Mouse (Mus musculus): ENCODE measurements at regions not wholly inside any gene's neighbourhood (a gene's known extent, or its start where the extent isn't known, plus 50 kb on each side); places are given as distances from the start of the nearest gene placed in this dataset.

DNA sequence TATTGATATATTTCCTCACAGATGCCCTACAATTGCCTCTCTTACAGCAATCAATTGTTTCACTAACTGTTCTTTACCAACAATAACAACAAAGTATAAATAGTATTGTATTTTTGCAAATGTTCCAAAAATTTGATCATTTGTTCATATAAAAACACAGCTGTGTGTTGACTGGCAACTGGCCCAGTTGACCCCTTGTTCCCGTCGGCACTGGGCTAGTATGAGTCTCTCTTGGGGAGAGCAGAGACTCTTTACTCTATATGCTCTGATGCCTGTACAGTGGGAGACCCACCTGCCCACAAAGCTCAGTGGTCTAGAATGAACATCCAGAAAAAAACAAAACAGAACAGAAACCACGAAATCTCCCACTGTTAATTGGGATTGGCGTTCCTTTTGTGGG lies 86.4 kb upstream of the Spef2 start:
- no peak for TF ChIP-seq CHD2 (IDR thresholded peaks at IDR 0.05; ENCODE audit: low read depth, low read length)
- TF ChIP-seq MAFK (IDR thresholded peaks at IDR 0.05; ENCODE audit: insufficient read depth, low read depth, low read length), result no peak
- no peak for TF ChIP-seq ZC3H11A (IDR thresholded peaks at IDR 0.05; ENCODE audit: borderline replicate concordance, low read depth, low read length)

All from ES-E14 (cell line).